Mouse (Mus musculus) heart, adult 2 months (tissue): ENCODE data around the gene Capn5.

ENCODE experiments used
- CTCF ChIP-seq: fragments of 200-600 bp; IDR thresholded peaks from 2 replicates; pipeline ENCODE4 v1.8.1; 2022; ENCODE audit warnings: antibody characterized with exemption, mild to moderate bottlenecking, moderate library complexity
- EP300 ChIP-seq: fragments of 200-500 bp; IDR thresholded peaks from 2 replicates; pipeline ENCODE4 v1.6.1; 2011; ENCODE audit warnings: low read depth, low read length, control low read depth; ENCODE audit not compliant: insufficient read depth

DNA sequence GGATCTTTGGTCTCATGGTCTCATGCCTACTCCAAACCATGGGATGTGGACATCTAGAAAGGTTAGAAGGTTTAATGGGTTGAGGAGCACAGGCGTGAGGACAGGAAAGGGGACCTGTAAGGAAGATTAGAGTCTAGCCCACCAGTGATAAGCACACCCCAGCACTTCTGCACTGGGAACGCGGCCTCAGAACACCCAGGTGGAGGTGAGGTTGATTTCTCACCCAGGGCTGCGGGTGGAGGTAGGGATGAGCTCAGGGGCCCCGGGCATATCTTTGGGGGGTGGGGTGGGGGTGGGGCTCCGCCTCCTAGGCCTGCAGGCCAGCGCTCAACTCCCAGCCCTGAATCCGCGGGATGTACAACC lies 527 bp downstream of the Capn5 start:
- TF ChIP-seq CTCF (no peak), EP300 (no peak)
